Mouse (Mus musculus): Measurements from ENCODE around the gene Bcat2.

Bcat2 gene

GRCm38 (mm10) chr7:45587631-45588592 is 18.0 kb downstream of the Bcat2 start:
- no peak for DNase-seq (ENCODE audit: low spot score)

GRCm38 (mm10) chr7:45589173-45589572 is 19.2 kb downstream of the Bcat2 start:
- peak; percentile 98 for DNase-seq (ENCODE audit: low spot score)

- DNase-seq (ENCODE audit: low spot score), result no peak
Observed at GRCm38 (mm10) chr7:45589898-45590297, 19.9 kb downstream of the Bcat2 start.

GRCm38 (mm10) chr7:45590874-45591273 is 20.9 kb downstream of the Bcat2 start:
- no peak for DNase-seq (ENCODE audit: low spot score)

- no peak for DNase-seq (ENCODE audit: low spot score)
Observed at GRCm38 (mm10) chr7:45591880-45592279, 21.9 kb downstream of the Bcat2 start.

DNA sequence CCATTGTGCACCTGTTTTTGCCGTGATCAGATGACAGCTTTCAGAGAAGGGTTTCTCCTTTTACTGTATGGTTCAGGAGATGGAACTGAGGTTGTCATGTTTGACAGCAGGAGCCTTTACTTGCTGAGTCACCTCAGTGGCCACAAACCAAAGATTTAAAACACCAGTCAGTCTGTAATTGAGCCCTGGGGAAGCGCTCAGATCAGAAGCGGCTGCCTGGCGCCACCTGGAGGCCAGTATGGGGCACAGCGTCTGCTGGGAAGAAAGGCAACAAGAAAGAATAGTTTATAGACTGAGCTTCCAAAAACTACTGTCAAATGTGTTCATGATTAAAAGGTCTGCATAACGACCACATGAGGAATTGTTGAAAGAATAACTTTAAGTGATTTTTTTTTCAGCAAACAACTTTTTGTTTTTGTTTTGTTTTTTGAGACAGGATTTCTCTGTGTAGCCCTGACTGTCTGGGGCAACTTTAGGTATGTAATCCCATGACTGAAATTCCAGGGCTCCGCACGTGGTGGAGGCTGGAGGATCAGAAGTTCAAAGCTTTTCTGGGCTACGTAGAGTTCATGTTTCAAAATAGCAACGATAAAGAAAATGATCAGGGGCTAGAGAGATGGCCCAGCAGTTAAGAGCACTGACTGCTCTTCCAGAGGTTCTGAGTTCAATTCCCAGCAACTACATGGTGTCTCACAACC is 23.3 kb downstream of the Bcat2 start:
- DNase-seq (ENCODE audit: low spot score), result peak; percentile 71

- no peak for DNase-seq (ENCODE audit: low spot score)
Observed at GRCm38 (mm10) chr7:45595176-45595575, 25.2 kb downstream of the Bcat2 start.

DNA sequence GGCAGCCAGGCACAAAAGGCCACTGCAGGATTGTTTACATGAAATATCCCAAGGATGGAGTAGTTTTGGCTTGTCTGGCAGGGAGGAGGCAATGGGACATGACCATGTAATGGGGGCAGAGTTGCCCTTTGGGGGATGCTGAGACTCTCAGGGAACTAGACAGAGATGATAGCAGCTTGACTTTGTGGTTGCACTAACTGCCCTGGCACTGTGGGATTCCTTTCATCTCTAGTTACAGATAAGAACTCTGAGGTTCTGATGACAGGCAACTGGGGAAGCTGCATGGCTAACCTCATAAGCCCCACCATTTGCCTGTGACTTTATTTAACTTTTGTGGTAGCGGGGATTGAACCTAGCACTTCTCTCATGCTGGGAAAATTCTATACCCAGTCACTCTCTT is 26.2 kb downstream of the Bcat2 start:
- DNase-seq (ENCODE audit: low spot score), result no peak

DNA sequence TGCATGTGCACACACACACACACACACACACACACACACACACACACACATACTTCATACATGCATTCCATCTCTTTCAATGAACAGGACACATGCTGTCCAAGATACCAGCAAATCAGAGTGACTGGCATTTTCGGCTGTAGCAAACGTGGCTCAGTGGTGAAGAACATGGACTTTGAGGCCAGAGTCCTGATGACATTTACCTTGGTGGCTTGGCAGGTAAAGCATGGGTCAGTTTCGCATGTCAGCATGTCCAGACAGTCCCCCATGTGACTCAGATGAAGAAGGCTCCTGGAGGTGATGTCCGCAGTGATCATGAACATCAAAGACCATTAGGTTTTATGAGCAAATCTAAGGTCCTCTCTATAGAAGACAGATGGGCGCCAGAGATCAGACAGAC is 27.1 kb downstream of the Bcat2 start:
- DNase-seq (ENCODE audit: low spot score), result no peak

GRCm38 (mm10) chr7:45597527-45597926 is 27.6 kb downstream of the Bcat2 start:
- DNase-seq (ENCODE audit: low spot score), result no peak

- DNase-seq (ENCODE audit: low spot score), result no peak
Observed at GRCm38 (mm10) chr7:45598960-45599879, 29.3 kb downstream of the Bcat2 start.

DNA sequence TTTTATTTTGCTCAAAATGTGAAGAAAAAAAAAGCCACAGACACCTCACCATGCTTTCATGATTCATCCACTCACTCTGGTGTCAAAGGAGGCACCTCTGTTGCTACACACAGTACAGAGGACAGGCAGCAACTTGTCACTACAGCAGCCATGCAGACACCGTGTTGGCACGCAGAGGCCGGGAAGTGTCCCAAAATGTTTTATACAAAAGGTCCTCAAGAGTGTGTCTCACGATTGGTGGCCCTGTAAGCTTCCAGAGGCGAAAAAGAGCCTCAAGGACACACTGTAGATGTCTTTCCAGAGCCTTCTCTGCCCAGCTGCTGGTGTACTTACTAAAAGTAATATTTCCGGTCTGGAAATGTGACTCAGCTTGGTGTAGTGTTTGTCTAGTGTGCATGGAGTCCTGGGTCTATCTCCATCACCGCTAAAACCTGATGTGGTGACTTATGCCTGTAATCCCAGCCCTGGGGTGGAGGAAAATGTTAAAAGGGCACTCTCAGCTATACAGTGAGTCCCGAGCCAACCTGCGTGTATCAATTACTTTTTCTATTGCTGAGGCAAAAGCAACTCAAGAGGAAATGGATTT is 35.8 kb downstream of the Bcat2 start:
- DNase-seq (ENCODE audit: low spot score), result no peak

DNA sequence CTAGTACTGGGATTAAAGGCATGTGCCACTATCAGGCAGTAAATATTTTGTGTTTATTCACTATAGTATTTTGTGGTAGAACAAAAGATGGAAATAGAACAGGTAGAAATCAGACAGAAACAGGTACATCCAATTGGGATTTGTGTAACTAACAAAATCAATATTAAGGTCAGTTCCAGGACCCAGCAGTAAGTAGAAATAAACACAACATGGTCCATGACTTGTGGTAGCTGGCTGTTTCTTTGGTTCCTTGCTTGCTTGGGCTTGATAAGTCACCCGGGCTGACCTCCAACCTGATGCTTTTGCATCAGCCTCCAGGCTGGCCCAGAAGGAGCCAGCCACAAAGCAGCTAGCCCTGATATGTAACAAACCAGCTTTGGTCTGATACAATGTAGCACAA is 39.6 kb downstream of the Bcat2 start:
- DNase-seq (ENCODE audit: low spot score), result no peak

DNA sequence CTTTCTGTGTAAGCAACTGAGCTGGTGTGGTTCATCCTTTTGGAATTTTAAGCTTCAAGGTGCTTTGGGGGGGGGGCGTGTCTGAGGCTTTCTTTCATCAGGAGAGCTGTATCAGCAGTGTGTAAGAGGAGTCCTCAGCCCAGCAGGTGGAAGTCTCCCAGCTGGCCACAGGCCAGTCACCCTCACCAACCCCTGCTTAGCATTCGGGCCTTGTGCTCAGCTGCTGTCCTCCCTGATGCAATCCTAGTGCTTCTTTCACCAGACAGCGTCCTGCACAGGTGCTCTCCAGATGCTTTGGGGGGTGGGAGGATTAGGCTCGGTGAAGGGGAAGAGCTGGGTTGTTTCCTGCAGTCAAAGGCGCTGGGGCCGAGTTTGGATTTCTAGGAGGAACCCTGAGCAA is 46.3 kb downstream of the Bcat2 start:
- no peak for DNase-seq (ENCODE audit: low spot score)

DNA sequence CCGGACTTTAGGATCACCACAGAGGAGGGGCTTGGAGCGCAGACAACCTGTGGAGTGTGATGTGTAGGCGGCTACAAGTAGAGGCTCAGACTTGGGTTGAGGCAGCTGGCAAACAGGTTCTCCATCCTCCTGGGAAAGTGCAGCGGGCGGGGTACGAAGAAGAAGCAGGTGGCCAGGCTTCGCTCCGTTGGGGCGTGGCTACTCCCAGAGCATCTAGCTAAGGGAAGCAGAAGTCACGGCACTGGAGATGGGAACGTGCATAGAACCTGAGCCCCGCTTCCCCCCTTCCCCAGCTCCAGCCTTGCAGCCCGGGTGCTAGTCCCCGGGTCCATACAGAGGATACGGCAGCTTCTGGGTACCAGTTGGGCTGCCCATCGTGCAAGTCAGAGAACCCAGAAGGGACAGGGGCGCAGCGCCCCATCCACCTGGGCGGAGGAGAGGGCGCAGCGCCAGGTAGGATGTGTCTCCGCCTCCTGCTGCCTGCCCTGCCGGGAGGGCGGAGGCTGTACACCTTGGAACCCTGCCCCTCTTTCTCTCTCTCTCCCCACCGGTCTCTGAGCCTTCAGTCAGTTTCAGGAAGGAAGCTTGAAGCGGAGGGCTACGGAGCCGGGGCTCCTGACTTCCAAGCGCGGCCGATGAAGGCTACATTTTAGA is 47.2 kb downstream of the Bcat2 start, which contains the start of gene Fut1:
TSS of gene Fut1 (plus strand) at position 248 of the 654 bp plus-strand sequence.
- no peak for DNase-seq (ENCODE audit: low spot score)

GRCm38 (mm10) chr7:45618316-45618715 is 48.4 kb downstream of the Bcat2 start:
- no peak for DNase-seq (ENCODE audit: low spot score)

DNA sequence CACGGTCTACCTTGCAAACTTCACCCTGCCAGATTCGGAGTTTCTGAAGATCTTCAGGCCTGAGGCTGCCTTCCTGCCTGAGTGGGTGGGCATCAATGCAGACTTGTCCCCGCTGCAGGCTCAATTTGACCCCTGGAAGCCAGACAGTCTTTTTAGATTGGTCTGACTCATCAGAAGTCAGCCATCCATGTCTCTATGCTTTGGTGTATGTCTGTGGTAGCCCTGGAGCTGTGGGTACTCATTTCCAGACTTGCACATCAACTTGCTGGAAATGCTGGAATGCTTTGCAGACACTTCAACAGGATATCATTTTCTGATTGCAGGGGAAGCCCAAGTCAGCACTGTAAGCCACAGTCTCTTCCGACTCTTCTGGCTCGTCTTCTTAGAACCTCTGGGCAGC is 49.6 kb downstream of the Bcat2 start:
- no peak for DNase-seq (ENCODE audit: low spot score)

DNA sequence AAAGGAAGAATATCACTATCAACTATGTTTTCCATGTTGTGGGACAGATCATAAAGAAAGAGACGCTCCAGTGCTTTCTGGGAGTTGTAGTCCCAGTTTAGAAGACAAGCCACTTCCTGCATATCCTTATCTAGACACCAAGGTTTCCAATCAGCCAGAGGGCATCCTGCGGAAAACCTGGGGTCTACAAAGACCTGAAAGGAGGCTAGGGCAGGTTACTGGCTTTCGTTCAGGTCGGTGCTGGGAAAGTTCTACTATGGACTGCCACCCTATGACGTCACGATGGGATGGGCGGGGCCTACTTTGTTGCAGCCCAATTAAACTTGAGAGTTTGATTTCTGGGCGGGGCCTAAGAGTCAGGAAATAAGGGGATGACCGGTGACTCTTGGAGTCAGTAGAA is 51.5 kb downstream of the Bcat2 start, which contains the start of gene Izumo1:
TSS of gene Izumo1 (plus strand) at position 369 of the 400 bp plus-strand sequence.
- DNase-seq (ENCODE audit: low spot score), result no peak

DNA sequence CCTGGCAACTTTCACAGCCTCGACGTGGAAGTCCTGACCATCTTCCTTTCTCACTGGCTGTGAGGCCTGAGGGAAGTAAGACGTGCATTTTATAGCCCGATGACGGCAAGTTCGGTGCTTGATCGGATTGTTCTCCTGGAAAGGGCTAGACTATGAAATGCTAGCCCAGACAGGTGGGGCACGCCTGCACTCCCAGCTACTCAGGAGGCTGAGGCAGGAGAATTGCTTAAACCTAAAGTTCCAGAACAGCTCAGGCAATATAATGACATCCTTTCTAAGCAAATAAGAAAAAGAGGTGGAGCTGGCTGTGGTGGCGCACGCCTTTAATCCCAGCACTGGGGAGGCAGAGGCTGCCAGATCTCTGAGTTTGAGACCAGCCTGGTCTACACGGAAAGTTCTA is 53.6 kb downstream of the Bcat2 start:
- DNase-seq (ENCODE audit: low spot score), result no peak

GRCm38 (mm10) chr7:45624718-45625117 is 54.8 kb downstream of the Bcat2 start:
- no peak for DNase-seq (ENCODE audit: low spot score)

DNA sequence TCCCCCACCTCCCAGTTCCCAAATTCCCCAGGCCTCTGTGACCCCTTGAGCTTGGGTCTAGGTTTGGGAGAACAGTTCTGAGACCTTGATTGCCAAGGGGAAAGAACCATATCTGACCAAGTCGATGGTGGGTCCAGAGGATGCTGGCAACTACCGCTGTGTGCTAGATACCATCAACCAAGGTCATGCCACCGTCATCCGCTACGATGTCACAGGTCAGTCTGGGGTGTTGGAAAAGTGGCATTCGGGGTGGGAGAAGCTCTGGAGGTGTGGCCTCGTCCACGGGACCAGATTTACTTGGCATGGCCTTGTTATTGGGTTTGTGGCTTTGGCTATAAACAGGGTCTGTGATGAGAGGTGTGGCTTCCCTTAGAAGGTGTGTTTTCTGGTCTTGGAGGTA is 55.5 kb downstream of the Bcat2 start:
- DNase-seq (ENCODE audit: low spot score), result no peak

All from layer of hippocampus, adult 11-12 months (tissue).